Mouse (Mus musculus) brain, embryonic 14.5 days (tissue): ENCODE data around the gene Olfr145.

Source experiments
- CTCF ChIP-seq: fragments of 200-500 bp; IDR thresholded peaks from 2 replicates; pipeline ENCODE4 v1.5.1; 2012; ENCODE audit warnings: inconsistent platforms, mild to moderate bottlenecking, moderate library complexity, borderline replicate concordance; ENCODE audit not compliant: insufficient read depth, insufficient read length; ENCODE audit errors: extremely low read depth
- POLR2A ChIP-seq: fragments of 200-500 bp; IDR thresholded peaks from 2 replicates; pipeline ENCODE4 v1.6.1; 2012; ENCODE audit warnings: mild to moderate bottlenecking, inconsistent platforms, borderline replicate concordance; ENCODE audit not compliant: poor library complexity, insufficient read depth, insufficient read length, severe bottlenecking; ENCODE audit errors: extremely low read depth

- no peak for TF ChIP-seq CTCF
- no peak for TF ChIP-seq POLR2A
Observed at GRCm38 (mm10) chr9:37853969-37854368, 42.6 kb upstream of the Olfr145 start, which contains the start of gene Olfr877.
